Mouse (Mus musculus) layer of hippocampus, adult 11-12 months (tissue): ENCODE data around the gene Nhsl2.

ENCODE experiments used
- DNase-seq: peaks from one replicate; pipeline ENCODE4 v3.0.0; 2022; ENCODE audit warnings: low spot score

Nhsl2 gene

GRCm38 (mm10) chrX:101902597-101902996, 53.4 kb downstream of the Nhsl2 start:
- DNase-seq = no peak

GRCm38 (mm10) chrX:101907301-101907700, 58.1 kb downstream of the Nhsl2 start:
- no peak for DNase-seq

- DNase-seq = no peak
Observed at GRCm38 (mm10) chrX:101929131-101929530, 79.9 kb downstream of the Nhsl2 start.

GRCm38 (mm10) chrX:101930301-101930700, 81.1 kb downstream of the Nhsl2 start:
- no peak for DNase-seq

GRCm38 (mm10) chrX:101931016-101931415, 81.8 kb downstream of the Nhsl2 start:
- DNase-seq = no peak

GRCm38 (mm10) chrX:101932244-101932643, 83.1 kb downstream of the Nhsl2 start:
- no peak for DNase-seq

- no peak for DNase-seq
Observed at GRCm38 (mm10) chrX:101933346-101933745, 84.2 kb downstream of the Nhsl2 start.

- no peak for DNase-seq
Observed at GRCm38 (mm10) chrX:101935291-101935840, 86.2 kb downstream of the Nhsl2 start.

GRCm38 (mm10) chrX:101939486-101939885, 90.3 kb downstream of the Nhsl2 start:
- DNase-seq = no peak

- peak; percentile 71 for DNase-seq
Observed at GRCm38 (mm10) chrX:101942461-101942896, 93.3 kb downstream of the Nhsl2 start.

GRCm38 (mm10) chrX:101943743-101944142, 94.6 kb downstream of the Nhsl2 start:
- no peak for DNase-seq

GRCm38 (mm10) chrX:101944761-101945330, 95.7 kb downstream of the Nhsl2 start:
- DNase-seq = no peak

- DNase-seq = no peak
Observed at GRCm38 (mm10) chrX:101952436-101952835, 103.3 kb downstream of the Nhsl2 start.

- no peak for DNase-seq
Observed at GRCm38 (mm10) chrX:101953256-101953655, 104.1 kb downstream of the Nhsl2 start.

GRCm38 (mm10) chrX:101953787-101954491, 104.8 kb downstream of the Nhsl2 start:
- peak; percentile 82 for DNase-seq

- no peak for DNase-seq
Observed at GRCm38 (mm10) chrX:101954492-101954851, 105.3 kb downstream of the Nhsl2 start.

GRCm38 (mm10) chrX:101961848-101962247, 112.7 kb downstream of the Nhsl2 start:
- DNase-seq = no peak

GRCm38 (mm10) chrX:101963711-101964110, 114.5 kb downstream of the Nhsl2 start:
- no peak for DNase-seq

- DNase-seq = no peak
Observed at GRCm38 (mm10) chrX:101973028-101973427, 123.8 kb downstream of the Nhsl2 start.

- no peak for DNase-seq
Observed at GRCm38 (mm10) chrX:101976931-101977330, 127.7 kb downstream of the Nhsl2 start.

- peak; percentile 6 for DNase-seq
Observed at GRCm38 (mm10) chrX:101978861-101979260, 129.7 kb downstream of the Nhsl2 start.

GRCm38 (mm10) chrX:101979267-101979666, 130.1 kb downstream of the Nhsl2 start:
- no peak for DNase-seq

GRCm38 (mm10) chrX:101980586-101980985, 131.4 kb downstream of the Nhsl2 start:
- DNase-seq = no peak

- DNase-seq = no peak
Observed at GRCm38 (mm10) chrX:101981450-101981849, 132.3 kb downstream of the Nhsl2 start.
